Mouse (Mus musculus) CH12.LX (cell line): ENCODE results near the gene Sox9.

Experiments
- CTCF ChIP-seq, 2 experiments: IDR thresholded peaks in 1 of 2; conservative IDR thresholded peaks in 1 of 2; 2 replicates each; pipeline ENCODE4 v1.5.1; 2011 to 2012; ENCODE audit warnings: low read depth in 2 of 2, low read length in 2 of 2, improper control_type of control experiment in 1 of 2, inconsistent platforms in 1 of 2, mild to moderate bottlenecking in 1 of 2, moderate library complexity in 1 of 2
- GABPA ChIP-seq: IDR thresholded peaks from 2 replicates; pipeline ENCODE4 v1.6.1; 2012; ENCODE audit warnings: low read depth, low read length, improper control_type of control experiment, inconsistent platforms; ENCODE audit not compliant: insufficient replicate concordance
- MAFK ChIP-seq: IDR thresholded peaks from 2 replicates; pipeline ENCODE4 v1.6.1; 2011; ENCODE audit warnings: low read length, improper control_type of control experiment; ENCODE audit not compliant: insufficient replicate concordance
- MAZ ChIP-seq: IDR thresholded peaks from 2 replicates; pipeline ENCODE4 v1.6.1; 2012; ENCODE audit warnings: low read depth, mild to moderate bottlenecking, inconsistent platforms, low read length, improper control_type of control experiment, moderate library complexity
- POLR2A ChIP-seq: IDR thresholded peaks from 2 replicates; pipeline ENCODE4 v1.6.1; 2011; ENCODE audit warnings: low read depth, mild to moderate bottlenecking, improper control_type of control experiment, low read length
- RAD21 ChIP-seq: IDR thresholded peaks from 2 replicates; pipeline ENCODE4 v1.6.1; 2011; ENCODE audit warnings: low read depth, mild to moderate bottlenecking, low read length, improper control_type of control experiment, moderate library complexity

DNA sequence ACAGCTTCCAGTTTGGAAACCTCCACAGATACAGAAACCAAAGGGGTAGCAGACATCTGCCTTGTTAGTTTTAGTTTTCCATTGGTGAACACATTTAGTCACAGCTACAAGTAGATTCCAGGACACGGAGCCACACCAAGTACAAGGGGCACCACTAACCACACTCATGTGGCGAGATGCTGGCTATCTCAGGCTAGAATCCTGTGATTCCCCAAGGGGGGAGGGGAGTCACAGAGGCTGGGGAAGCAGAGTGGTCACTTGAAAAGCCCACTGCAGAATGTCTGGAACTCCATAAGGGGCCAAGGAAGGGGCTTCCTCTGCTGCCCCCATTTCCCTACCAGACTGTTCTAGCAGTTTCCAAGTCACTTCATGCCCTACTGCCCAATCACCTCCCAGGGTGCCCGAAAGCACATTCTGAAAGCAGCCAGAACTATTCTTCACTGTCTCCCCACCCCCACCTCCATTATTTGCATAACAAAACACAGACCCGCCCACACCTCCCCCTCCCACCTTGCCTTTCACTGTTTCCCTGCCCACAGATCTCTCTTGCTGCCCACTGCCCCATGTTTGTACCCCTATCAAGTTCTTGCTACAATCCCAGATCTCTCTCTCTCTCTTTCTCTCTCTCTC, 19.3 kb downstream of the Sox9 start:
- TF ChIP-seq POLR2A (no peak), CTCF (conservative IDR thresholded peaks at IDR 0.05 in 1 of 2, IDR thresholded peaks at IDR 0.05 in 1 of 2; ENCODE audit: low read depth in 2 of 2, low read length in 2 of 2) (no peak), MAZ (no peak), MAFK (no peak), GABPA (no peak), RAD21 (no peak)
